Mouse (Mus musculus) R1 (cell line): ENCODE data around the gene Phf21a.

Source experiments
- DNase-seq: peaks from one replicate; pipeline ENCODE4 v3.0.0-alpha.2; 2018; ENCODE audit warnings: low read depth, low spot score

Gene Phf21a

GRCm38 (mm10) chr2:92291526-92291925, 198.6 kb downstream of the Phf21a start:
- DNase-seq, result peak; percentile 11

GRCm38 (mm10) chr2:92296402-92296801, 203.5 kb downstream of the Phf21a start:
- DNase-seq, result peak; percentile 88

- DNase-seq, result no peak
These were observed 207.0 kb downstream of the Phf21a start for GRCm38 (mm10) chr2:92299896-92300295.

GRCm38 (mm10) chr2:92301849-92302607, 209.1 kb downstream of the Phf21a start:
- DNase-seq, result no peak

- DNase-seq, result no peak
These were observed 219.6 kb downstream of the Phf21a start for GRCm38 (mm10) chr2:92312542-92312941.

GRCm38 (mm10) chr2:92314031-92314430, 221.1 kb downstream of the Phf21a start:
- DNase-seq, result no peak

- no peak for DNase-seq
These were observed 223.7 kb downstream of the Phf21a start for GRCm38 (mm10) chr2:92316652-92317051.

- no peak for DNase-seq
These were observed 224.3 kb downstream of the Phf21a start for GRCm38 (mm10) chr2:92317228-92317627.

- peak; percentile 52 for DNase-seq
These were observed 229.8 kb downstream of the Phf21a start for GRCm38 (mm10) chr2:92322669-92323068.

- DNase-seq, result no peak
These were observed 232.8 kb downstream of the Phf21a start for GRCm38 (mm10) chr2:92325676-92326075.

- DNase-seq, result no peak
These were observed 233.3 kb downstream of the Phf21a start for GRCm38 (mm10) chr2:92326221-92326620.

GRCm38 (mm10) chr2:92327601-92328000, 234.7 kb downstream of the Phf21a start:
- DNase-seq, result no peak

GRCm38 (mm10) chr2:92328206-92328605, 235.3 kb downstream of the Phf21a start:
- DNase-seq, result no peak

GRCm38 (mm10) chr2:92330840-92331239, 237.9 kb downstream of the Phf21a start:
- DNase-seq, result peak; percentile 84

GRCm38 (mm10) chr2:92331410-92331809, 238.5 kb downstream of the Phf21a start:
- peak; percentile 75 for DNase-seq

- DNase-seq, result no peak
These were observed 239.0 kb downstream of the Phf21a start for GRCm38 (mm10) chr2:92331871-92332270.

- DNase-seq, result no peak
These were observed 249.5 kb downstream of the Phf21a start for GRCm38 (mm10) chr2:92342418-92342817.

- DNase-seq, result no peak
These were observed 254.3 kb downstream of the Phf21a start for GRCm38 (mm10) chr2:92347191-92347590.

- no peak for DNase-seq
These were observed 256.9 kb downstream of the Phf21a start for GRCm38 (mm10) chr2:92349589-92350425.

GRCm38 (mm10) chr2:92350686-92351085, 257.8 kb downstream of the Phf21a start:
- no peak for DNase-seq

- DNase-seq, result no peak
These were observed 260.5 kb downstream of the Phf21a start for GRCm38 (mm10) chr2:92353402-92353801.

GRCm38 (mm10) chr2:92354224-92354623, 261.3 kb downstream of the Phf21a start:
- no peak for DNase-seq

- DNase-seq, result no peak
These were observed 266.4 kb downstream of the Phf21a start for GRCm38 (mm10) chr2:92359301-92359700.
